8 mouse cellular contexts compared by ENCODE assay signal in genomic region chr17:21649936-21650335, GRCm38 (mm10). TPM values are rescaled to one million over a fixed set of nuclear protein-coding genes. Genes with fewer than 3 reads are reported as not detected.
A peak's percentile ranks its signal among the peaks of the same experiment; 100 is the strongest.
DNase-seq lines count a peak whose midpoint lies in the region; ATAC-seq lines count a peak whose summit lies in the region.

No protein-coding gene starts in this region.

- H3K9ac ChIP-seq in heart, embryonic 13.5 days, result peak overlapping the region; percentile 74; the same call in 1 of the 2 replicates

- ATAC-seq in heart, embryonic 13.5 days (ENCODE audit: extremely low read depth, insufficient number of reproducible peaks, low FRiP score, low TSS enrichment), result no peak
- peak; percentile 72 for ATAC-seq in megakaryocyte-erythroid progenitor cell, adult 5-6 weeks (replicated peaks; ENCODE audit: low FRiP score, low TSS enrichment, poor library complexity, severe bottlenecking)

- no peaks in the 10 kb centered on the region for H3K36me3 ChIP-seq in heart, embryonic 13.5 days

- H3K4me3 ChIP-seq in heart, embryonic 13.5 days, result peak overlapping the region; percentile 57

- peak overlapping the region; percentile 69 for H3K4me2 ChIP-seq in heart, embryonic 13.5 days

- H3K9me3 ChIP-seq in heart, embryonic 13.5 days, result no peaks in the 10 kb centered on the region

- WGBS in heart, embryonic 13.5 days, result 21% methylated on average over 2 of the region's 2 CpGs

- H3K4me1 ChIP-seq in heart, embryonic 13.5 days, result peaks cover 5% of the 10 kb centered on the region; the same call in 1 of the 2 replicates

- peak overlapping the region; percentile 81 for H3K27ac ChIP-seq in heart, embryonic 13.5 days (replicated peaks)

- DNase-seq in adrenal gland, postnatal 36 days, result peak; percentile 38 to 49
- no peak for DNase-seq in adrenal gland, adult 18-20 months (ENCODE audit: low spot score in 2 of 2)
- peak; percentile 82 for DNase-seq in 416B (ENCODE audit: low read depth)
- peak; percentile 31 for DNase-seq in c-Kit-positive CD71-negative TER-119-negative erythroid progenitor cells, embryonic 14.5 days (ENCODE audit: low read depth)
- peak; percentile 2 to 11 for DNase-seq in left cerebral cortex, postnatal 25 days (ENCODE audit: low spot score in 2 of 2)
- peak; percentile 45 for DNase-seq in thymus, postnatal 14 days

- intact Hi-C loops in left cerebral cortex, postnatal 25 days (cut with DNase I), result no loop called here

- H3K27me3 ChIP-seq in heart, embryonic 13.5 days (replicated peaks), result no peaks in the 10 kb centered on the region

RNA-seq across cellular contexts. Expression of gene Zfp983, which starts 0.5 kb away (rescaled TPM):
- total RNA-seq in adrenal gland, postnatal 36 days (2021), result 1 to 10 TPM; 7.1 to 8.1 TPM
- total RNA-seq in adrenal gland, adult 18-20 months (2021), result 1 to 10 TPM; 5.6 to 5.7 TPM
- 2.2 and 2.7 TPM in 2 replicates for polyA plus RNA-seq in heart, embryonic 13.5 days (2015; fragmentation: Nextera tagmentation; extraction: Ambion mirVana)
- 10 to 100 TPM; 10.9 to 13.8 TPM for total RNA-seq in left cerebral cortex, postnatal 25 days (2021)
- total RNA-seq in megakaryocyte-erythroid progenitor cell, adult 5-6 weeks (2014; fragmentation: Nextera tagmentation), result 2.5 and 2.8 TPM in 2 replicates
- 2.4 and 4.3 TPM in 2 replicates for total RNA-seq in megakaryocyte-erythroid progenitor cell, adult 5-6 weeks (2017)

RNA-seq across cellular contexts. Expression of gene Gm10226, which starts 41.7 kb away (rescaled TPM):
- total RNA-seq in adrenal gland, postnatal 36 days (2021), result 1 to 10 TPM in 1 of 2 experiments, not detected in 1; 2.9 TPM
- not detected for total RNA-seq in adrenal gland, adult 18-20 months (2021)
- 2.3 and 4.2 TPM in 2 replicates for polyA plus RNA-seq in heart, embryonic 13.5 days (2015; fragmentation: Nextera tagmentation; extraction: Ambion mirVana)
- total RNA-seq in left cerebral cortex, postnatal 25 days (2021), result 1 to 10 TPM; 5.2 to 5.4 TPM
- total RNA-seq in megakaryocyte-erythroid progenitor cell, adult 5-6 weeks (2014; fragmentation: Nextera tagmentation), result 12.7 TPM in 1 of 2 replicates, not detected in the other
- 69.3 TPM in 1 of 2 replicates, not detected in the other for total RNA-seq in megakaryocyte-erythroid progenitor cell, adult 5-6 weeks (2017)

RNA-seq across cellular contexts. Expression of gene Zfp760, which starts 57.6 kb away (rescaled TPM):
- 1 to 10 TPM; 6.1 to 6.3 TPM for total RNA-seq in adrenal gland, postnatal 36 days (2021)
- total RNA-seq in adrenal gland, adult 18-20 months (2021), result 1 to 10 TPM; 4.7 to 5.0 TPM
- 6.4 and 6.5 TPM in 2 replicates for polyA plus RNA-seq in heart, embryonic 13.5 days (2015; fragmentation: Nextera tagmentation; extraction: Ambion mirVana)
- 1 to 10 TPM; 8.1 to 8.7 TPM for total RNA-seq in left cerebral cortex, postnatal 25 days (2021)
- 8.0 and 9.4 TPM in 2 replicates for total RNA-seq in megakaryocyte-erythroid progenitor cell, adult 5-6 weeks (2014; fragmentation: Nextera tagmentation)
- 6.2 and 7.2 TPM in 2 replicates for total RNA-seq in megakaryocyte-erythroid progenitor cell, adult 5-6 weeks (2017)

Comparison
In these comparisons a context has a peak if more than half of its experiments do, and no peak if none do; other contexts are left out.
1. DNase-seq: peak in adrenal gland, postnatal 36 days (2 of 2), 416B (single experiment), c-Kit-positive CD71-negative TER-119-negative erythroid progenitor cells, embryonic 14.5 days (single experiment), left cerebral cortex, postnatal 25 days (2 of 2) and thymus, postnatal 14 days (single experiment); none in adrenal gland, adult 18-20 months (0 of 2).